Mouse (Mus musculus) spleen, embryonic (tissue): ENCODE results near the gene Arhgef7.

Source experiments
- CTCF ChIA-PET: fragments of 350-600 bp; sonication (Branson Sonifier 250); formaldehyde crosslinking; loops from one replicate; lab custom pipeline; 2022; lab: Charles Lee

The Arhgef7 gene

GRCm38 (mm10) chr8:11762048-11762447 lies 34.5 kb downstream of the Arhgef7 start:
- CTCF ChIA-PET: no interaction called here

- CTCF ChIA-PET: no interaction called here
Measured at GRCm38 (mm10) chr8:11762821-11763220, 35.3 kb downstream of the Arhgef7 start.

GRCm38 (mm10) chr8:11767213-11767840 lies 39.8 kb downstream of the Arhgef7 start:
- CTCF ChIA-PET: no interaction called here

GRCm38 (mm10) chr8:11770001-11770400 lies 42.5 kb downstream of the Arhgef7 start:
- CTCF ChIA-PET: no interaction called here

- CTCF ChIA-PET: no interaction called here
Measured at GRCm38 (mm10) chr8:11770521-11771080, 43.1 kb downstream of the Arhgef7 start.

GRCm38 (mm10) chr8:11771608-11772007 lies 44.1 kb downstream of the Arhgef7 start:
- CTCF ChIA-PET: no interaction called here

- CTCF ChIA-PET: no interaction called here
Measured at GRCm38 (mm10) chr8:11774195-11775076, 46.9 kb downstream of the Arhgef7 start.

- CTCF ChIA-PET: no interaction called here
Measured at GRCm38 (mm10) chr8:11775889-11776288, 48.4 kb downstream of the Arhgef7 start.

- CTCF ChIA-PET: no interaction called here
Measured at GRCm38 (mm10) chr8:11776451-11777180, 49.1 kb downstream of the Arhgef7 start.

GRCm38 (mm10) chr8:11777201-11777600 lies 49.7 kb downstream of the Arhgef7 start:
- CTCF ChIA-PET: no interaction called here

- CTCF ChIA-PET: interaction anchor here (0.6 kb wide), 1 partner anchor 9 kb away, joined by 6 read pairs; no protein-coding TSS in a partner anchor
Measured at GRCm38 (mm10) chr8:11778646-11779433, 51.3 kb downstream of the Arhgef7 start.

GRCm38 (mm10) chr8:11779844-11780634 lies 52.5 kb downstream of the Arhgef7 start:
- CTCF ChIA-PET: no interaction called here

GRCm38 (mm10) chr8:11780641-11781040 lies 53.1 kb downstream of the Arhgef7 start:
- CTCF ChIA-PET: no interaction called here

GRCm38 (mm10) chr8:11782607-11783006 lies 55.1 kb downstream of the Arhgef7 start:
- CTCF ChIA-PET: no interaction called here

GRCm38 (mm10) chr8:11783861-11784594 lies 56.5 kb downstream of the Arhgef7 start:
- CTCF ChIA-PET: no interaction called here

GRCm38 (mm10) chr8:11785121-11785520 lies 57.6 kb downstream of the Arhgef7 start:
- CTCF ChIA-PET: no interaction called here

GRCm38 (mm10) chr8:11785539-11786046 lies 58.1 kb downstream of the Arhgef7 start:
- CTCF ChIA-PET: no interaction called here

- CTCF ChIA-PET: interaction anchor here (0.6 kb wide), 1 partner anchor 9 kb away, joined by 6 read pairs; no protein-coding TSS in a partner anchor
Measured at GRCm38 (mm10) chr8:11788252-11788651, 60.7 kb downstream of the Arhgef7 start.

- CTCF ChIA-PET: no interaction called here
Measured at GRCm38 (mm10) chr8:11789168-11789567, 61.6 kb downstream of the Arhgef7 start.
